Mouse (Mus musculus) embryo, embryonic 10.5 days (tissue): ENCODE data around the gene Plch2.

Source experiments
- DNase-seq: peaks from one replicate; pipeline ENCODE4 v3.0.0-alpha.2; 2015; ENCODE audit warnings: low spot score

Gene Plch2

GRCm38 (mm10) chr4:154958171-154958570 is 98.4 kb downstream of the Plch2 start:
- peak; percentile 95 for DNase-seq

DNA sequence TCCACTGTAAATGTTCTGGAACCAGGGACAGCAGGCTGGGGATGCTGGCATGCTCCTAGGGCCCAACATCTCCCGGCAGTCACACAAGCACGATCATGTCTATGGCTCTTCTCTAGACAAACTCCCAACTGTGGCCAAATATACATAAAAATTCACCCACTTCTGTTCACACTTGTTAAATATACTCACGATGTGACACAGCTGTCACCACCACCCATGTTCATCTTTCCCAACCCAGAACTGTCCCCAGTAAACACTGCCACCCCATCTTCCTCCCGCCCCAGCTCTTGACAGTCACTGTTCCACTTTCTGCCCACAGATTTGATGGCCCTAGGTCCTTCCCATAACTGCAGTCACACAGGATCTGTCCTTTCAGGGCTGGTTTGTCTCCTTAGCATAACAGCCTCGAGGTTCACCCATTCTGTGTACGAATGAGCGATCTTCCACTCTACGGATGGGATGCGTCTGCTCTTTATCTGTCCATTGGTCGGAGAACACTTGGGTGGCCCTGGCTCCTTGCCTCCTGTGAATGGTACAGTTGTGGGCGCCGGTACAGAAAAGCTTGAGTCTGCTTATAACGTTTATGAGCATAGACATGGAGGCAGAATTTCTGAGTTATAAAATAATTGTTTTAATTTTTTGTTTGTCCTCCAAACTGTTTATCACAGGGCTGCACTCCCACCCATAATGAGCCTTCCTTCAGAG is 99.1 kb downstream of the Plch2 start:
- DNase-seq = no peak

GRCm38 (mm10) chr4:154956604-154957003 is 100.0 kb downstream of the Plch2 start:
- DNase-seq = no peak

DNA sequence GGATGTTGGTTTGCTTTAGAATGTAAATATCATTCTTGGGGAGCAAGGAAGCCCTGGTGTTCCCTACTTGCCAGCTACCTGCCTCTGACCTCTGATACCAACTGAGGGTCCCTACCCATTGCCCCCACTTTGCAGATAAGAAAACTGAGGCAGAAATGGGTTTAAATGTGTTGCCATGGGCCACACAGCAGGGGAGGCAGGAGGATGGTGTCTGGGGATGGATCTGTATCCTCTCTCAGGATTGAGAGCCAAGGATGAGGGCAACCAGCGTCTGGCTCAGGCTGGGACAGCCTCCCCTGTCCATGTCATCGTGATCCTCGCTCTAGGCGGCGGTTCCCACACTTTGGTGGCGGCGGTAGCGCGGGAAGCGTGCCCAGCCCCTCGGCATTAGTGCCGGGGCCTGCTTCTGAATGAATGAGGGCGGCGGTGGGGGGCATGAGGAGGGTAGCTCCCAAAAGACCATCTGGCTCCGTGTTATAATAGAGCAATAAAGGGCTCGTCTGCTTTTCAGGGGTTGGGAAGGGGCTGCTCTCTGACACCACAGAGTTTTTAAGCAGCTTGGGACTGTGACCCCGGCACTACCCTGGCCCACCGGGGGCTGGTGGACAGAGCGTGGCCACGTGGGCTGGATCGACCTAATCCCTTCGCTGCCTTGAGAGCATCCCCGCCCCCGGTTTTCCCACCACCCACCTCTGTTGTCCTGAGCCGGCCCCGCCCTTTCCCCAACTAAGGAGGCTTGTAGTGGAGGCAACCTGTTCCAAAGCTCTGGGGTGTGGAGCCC is 103.9 kb downstream of the Plch2 start:
- peak; percentile 87 for DNase-seq

- peak; percentile 83 for DNase-seq
Observed at GRCm38 (mm10) chr4:154949589-154949982, 107.0 kb downstream of the Plch2 start.

- no peak for DNase-seq
Observed at GRCm38 (mm10) chr4:154948940-154949588, 107.5 kb downstream of the Plch2 start.

DNA sequence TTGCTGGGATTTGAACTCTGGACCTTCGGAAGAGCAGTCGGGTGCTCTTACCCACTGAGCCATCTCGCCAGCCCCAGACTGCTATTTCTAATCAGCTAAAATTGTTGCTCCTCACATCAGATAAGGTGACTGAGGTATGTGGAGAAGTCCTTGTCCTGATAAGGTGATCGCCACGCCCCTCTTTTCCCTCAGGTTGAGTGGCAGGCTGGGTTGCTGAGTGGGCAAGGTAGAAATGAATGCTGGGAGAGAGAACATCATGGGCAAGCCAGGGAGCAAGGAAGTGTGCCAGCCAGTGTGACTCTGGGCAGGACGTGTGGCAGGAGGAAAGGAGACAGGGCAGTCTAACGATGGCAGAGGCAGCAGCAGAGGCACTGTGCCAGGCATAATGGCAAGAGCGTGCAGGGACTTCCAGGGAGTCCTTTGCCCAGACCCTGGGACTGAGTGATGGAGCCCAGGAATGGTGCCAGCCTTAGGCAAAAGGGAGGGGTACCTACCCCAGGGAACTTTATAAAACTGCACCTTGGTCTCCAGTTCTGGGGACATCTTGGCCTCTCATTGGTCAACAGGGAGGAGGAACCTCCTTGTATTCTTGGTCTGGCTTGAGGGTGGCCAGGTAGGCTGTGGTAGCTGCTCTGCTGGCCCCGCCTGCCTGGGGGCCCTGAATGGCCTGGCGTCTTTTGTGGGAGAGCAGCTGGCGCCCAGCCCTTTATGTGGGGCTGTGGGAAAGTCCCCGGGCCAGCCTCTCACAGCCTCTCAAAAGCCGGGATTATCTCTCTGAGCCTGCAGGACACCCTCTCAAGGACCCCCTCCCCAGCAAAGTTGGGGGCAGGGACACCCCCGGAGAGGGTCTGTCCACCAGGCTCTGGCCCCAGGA is 108.3 kb downstream of the Plch2 start:
- peak; percentile 58 for DNase-seq

DNA sequence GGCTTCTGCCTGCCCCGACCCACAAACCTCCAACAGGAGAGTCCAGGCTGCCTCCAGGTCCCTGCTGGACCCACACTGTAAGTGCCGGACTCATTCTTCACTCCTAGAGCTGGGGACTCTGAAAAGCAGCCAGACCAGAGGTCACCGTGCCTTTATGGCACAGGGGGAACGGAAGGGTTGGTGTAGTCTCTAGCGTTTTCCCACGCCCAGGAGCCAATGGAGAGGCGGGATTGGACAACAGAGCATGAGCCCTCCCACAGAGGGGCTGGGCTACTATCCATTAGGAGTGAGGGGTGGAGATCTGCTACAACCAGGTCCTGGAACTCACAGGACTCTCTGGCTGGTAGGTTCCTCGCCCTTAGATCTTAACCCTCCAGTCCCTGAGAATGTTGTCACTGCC is 110.3 kb downstream of the Plch2 start:
- DNase-seq = peak; percentile 96

- peak; percentile 94 for DNase-seq
Observed at GRCm38 (mm10) chr4:154944121-154944590, 112.4 kb downstream of the Plch2 start.

GRCm38 (mm10) chr4:154943323-154944039 is 113.1 kb downstream of the Plch2 start:
- no peak for DNase-seq

DNA sequence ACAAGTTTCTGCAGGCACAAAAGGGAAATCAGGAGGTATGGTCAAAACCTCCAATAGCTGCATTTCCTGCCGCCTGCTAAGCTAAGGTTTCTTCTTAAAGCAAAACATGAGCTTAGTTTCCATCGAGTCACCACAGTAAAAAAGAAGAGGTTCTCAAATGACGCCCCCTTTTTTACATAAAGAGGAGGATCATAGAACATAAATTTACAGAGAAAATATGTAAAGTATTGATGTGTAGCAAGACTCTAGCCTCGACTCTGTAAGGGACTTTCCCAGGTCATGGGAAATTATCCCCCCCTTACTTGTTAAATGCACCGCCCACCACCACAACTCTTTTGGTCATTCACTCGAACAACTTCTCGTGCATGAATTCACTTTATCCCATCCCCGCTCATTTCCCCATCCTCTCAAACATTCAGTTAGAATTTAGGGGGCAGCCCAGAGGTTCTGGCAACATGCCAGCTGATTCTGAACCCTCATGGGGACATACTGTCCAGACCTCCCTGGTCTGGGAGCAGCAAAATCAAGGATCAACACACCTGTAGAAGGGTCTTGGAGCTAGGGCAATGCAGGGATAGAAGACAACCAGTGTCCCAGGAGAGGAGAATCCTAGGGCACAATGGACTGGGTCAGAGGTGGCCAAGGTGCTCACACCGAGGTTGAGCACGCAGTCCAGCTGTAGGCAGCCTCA is 113.8 kb downstream of the Plch2 start:
- no peak for DNase-seq

DNA sequence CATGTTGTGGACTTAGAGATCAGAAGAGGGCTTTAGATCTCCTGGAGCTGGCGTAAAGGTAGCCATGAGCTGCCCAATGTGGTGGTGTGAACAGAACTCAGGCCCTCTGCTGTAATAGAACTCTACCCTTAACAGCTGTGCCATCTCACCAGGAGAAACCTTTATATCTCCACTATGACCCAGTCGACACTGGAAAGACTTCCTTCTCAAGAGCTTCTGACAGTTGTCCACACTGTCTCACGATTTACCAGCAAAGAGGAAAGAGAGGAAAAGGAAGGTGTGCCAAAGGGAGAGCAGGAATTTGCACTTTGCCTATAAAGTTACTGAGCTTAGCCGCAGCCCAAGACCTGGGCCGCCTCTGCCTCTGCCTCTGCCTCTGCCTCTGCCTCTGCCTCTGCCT is 114.8 kb downstream of the Plch2 start:
- DNase-seq = no peak

DNA sequence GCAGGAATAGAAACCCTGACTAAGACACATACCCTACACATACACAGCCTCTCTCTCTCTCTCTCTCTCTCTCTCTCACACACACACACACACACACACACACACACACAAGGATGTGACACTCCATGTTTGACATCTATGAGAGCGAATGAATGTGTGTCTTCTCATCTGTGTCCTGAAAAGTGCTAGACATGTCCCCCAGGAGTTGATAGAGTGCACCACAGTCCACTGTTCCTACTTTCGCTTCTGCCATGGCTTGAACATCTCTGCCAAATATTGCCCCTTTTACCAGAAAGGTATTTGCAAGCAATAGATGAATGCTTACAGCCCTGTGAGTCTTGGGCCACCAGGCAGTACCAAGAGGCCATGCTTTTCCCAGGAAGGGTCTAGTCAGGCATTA is 116.4 kb downstream of the Plch2 start:
- no peak for DNase-seq

GRCm38 (mm10) chr4:154937746-154938145 is 118.8 kb downstream of the Plch2 start:
- no peak for DNase-seq

DNA sequence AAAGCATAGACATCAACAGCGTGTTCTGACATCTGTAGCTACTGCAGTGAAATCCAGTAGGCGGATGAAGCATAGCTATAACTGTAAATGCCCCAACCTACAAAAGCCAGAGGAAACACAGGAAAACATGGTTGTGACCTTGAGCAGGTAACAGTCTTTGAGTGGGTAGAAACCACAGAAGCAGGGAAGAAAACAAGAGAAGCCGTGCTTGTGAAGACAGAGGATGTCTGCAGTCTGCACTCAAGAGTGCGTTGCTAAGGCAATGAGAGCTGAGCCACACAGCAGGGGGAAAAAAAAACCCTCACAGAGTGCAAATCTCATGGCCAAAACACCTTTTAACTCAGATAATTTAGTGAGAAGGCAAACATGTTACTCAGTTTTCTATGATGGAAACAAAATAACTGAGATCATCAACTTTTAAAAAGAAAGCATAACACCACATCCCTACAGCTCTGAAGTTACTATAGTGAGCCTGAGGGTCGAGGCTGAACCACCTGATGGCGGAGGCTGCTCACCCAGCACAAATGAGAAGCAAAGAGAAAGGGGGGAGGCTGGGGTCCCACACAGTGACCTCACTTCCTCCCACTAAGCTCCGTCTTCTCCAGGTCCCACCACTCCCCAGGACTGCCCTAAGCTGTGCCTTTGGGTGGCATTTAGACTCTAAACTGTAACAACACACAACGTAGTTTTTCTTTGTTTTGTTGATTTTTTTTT is 119.9 kb downstream of the Plch2 start:
- DNase-seq = no peak

DNA sequence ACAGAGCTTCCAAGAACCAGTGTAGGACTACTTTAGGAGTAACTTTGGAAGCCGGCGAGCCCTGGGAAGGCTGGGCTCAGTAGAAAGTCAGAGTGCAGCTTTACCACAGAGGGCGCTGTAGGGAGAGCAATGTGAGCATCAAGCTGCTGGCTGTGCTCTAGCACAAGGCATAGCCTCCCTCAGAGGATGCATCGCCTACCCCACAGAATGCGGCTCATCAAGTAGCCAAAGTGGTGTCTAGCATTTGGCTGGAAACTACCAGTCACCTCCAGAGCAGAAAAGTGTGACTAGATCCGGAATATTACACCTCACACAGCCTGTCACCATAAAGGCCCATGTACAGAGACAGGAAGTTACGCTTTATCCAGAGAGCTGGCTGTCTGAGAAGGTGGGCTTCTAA is 120.8 kb downstream of the Plch2 start:
- no peak for DNase-seq

DNA sequence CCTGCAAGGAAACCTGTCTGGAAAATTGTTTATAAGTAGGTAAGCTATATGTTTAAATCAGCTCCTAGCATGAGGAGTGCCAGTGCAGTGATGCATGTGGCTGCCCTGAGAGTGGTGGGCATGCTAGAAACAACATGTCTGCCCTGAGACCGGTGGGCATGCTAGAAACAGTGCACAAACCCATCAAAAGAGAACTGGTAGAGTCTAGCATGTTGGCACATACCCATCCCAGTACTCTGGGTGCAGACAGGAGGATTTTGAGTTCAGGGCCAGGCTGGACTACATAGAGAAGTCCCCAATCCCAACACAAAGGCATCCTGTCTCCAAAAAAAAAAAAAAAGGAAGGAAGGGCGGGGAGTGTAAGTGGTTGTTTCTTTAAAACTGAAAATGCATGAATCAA is 121.8 kb downstream of the Plch2 start:
- no peak for DNase-seq

- DNase-seq = no peak
Observed at GRCm38 (mm10) chr4:154933306-154933907, 123.2 kb downstream of the Plch2 start.
